Mouse (Mus musculus): ENCODE data around the gene Slc17a7.

The Slc17a7 gene

DNA sequence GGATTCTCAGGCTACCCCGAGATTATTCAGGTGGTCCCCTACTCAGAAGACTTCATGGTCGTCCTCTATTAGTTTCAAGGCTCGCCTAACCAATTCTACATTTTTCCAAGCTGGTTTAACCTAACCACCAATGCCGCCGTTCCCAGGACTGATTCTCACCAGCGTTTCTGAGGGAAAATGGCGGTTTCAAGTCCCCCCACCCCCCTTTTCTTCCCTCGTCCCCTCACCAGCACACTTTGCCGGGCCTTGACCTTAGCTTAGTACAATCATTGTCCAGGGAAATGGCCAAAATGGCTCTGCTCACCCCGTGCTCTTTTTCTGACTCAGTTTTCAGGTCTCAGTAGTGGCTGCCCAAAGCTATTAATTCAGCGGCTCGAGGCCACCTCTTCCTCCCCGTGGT is 11.6 kb downstream of the Slc17a7 start:
- in situ Hi-C loops (cut with MboI, MseI): no loop called here

DNA sequence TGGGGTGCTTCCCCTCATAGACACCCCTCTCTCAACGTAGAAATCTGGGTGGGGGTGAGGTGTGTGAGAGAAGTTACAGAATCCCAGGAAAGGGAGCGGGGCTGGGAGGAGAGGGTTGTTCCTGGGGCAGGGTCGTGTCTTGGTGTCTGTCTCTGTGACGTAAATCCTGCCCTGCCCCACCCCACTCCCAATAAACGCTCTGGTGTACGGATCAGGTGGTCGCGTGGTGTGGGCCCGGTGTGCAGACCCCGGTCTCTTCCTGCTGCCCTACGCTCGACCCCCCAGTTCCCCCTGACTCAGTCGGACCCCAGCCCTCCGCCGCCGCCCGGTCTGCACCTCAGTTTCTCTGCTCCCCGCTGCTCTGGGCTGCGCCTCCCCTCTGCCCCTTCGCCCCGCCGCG is 12.2 kb downstream of the Slc17a7 start:
- in situ Hi-C loops (cut with MboI, MseI): no loop called here

DNA sequence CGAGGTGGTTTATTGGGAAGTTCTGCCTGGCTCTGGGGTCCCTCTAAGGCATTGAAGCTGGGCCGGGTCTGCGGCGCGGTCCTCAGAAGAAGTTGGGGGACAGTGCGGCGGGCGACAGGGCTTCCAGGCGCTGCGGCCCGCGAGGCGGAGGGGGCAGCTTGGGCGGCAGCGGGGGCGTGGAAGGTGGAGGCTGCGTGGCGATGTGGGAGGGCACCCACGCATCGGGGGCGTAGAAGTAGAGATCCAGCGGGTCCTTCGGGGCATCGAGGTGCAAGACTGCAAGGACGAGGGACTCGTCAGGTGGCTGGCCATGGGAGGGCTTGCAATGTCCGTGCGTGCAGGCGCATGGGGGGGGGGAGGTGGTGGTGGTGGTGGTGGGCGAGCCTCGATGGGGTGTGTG is 12.6 kb downstream of the Slc17a7 start:
- in situ Hi-C loops (cut with MboI, MseI): no loop called here

DNA sequence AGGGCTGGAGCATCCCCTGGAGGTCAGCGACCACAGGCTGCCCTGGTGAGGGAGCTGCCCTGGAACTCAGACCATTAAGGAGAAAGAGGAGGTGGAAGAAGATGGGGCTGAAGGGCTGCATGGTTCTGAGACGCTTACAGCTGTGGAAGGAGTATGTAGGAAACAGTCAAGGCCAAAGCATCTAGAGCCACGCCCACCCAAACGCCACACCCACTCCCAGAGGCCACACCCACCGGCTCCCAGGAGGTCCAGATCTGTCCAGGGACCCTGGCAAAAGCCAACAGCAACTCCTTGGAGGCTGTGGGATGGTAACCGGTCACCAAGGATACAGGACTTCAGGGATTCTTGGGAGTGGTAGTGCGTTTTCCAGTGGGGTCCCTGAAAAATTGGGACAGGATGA is 14.8 kb downstream of the Slc17a7 start:
- in situ Hi-C loops (cut with MboI, MseI): no loop called here

DNA sequence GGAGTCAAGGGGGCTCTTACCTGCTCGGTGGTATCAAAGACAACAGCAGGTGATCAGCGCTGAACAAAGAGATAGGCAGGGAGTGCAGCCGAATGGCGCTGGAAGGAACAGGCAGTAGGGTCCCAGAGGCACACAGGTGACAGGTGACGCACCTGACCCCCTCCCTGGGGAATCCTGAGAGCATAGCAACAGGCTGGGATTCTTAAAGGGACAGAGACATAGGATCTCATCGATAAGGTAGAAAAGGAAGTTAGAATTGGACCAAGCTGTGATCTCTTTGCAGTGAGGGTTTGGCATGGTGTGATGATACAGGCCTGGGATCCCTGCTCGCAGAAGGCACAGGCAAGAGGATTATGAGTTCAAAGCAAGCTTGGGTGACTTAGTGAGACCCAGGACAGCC is 15.7 kb downstream of the Slc17a7 start, which contains the start of gene Gfy:
Gfy (minus strand) TSS at position 101 of the 400 bp plus-strand sequence.
- in situ Hi-C loops (cut with MboI, MseI): no loop called here

DNA sequence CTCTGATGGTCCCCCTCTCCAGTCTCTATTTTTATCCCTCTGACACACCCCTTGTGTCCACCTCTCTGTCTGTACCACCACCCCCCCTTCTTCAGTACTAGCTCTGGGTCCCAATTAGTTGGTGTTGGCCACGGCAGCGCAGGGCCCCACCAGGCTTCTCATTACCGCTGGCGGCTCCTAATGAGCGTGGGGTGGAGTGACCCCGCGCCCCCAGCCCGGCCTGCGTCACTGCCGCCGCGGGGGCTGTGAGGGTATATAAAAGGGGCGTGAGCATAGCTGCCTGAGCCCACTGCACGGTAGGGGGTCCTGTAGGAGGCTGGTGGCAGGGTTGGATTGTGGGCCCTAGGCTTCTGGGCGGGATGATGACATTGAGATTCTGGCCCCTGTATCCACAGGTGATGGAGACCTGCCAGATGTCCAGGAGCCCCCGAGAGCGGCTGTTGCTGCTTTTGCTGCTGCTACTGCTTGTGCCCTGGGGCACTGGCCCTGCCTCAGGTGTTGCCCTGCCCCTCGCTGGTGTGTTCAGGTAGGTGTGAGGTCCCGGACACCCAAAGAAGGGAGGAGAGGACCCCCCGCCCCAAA is 17.2 kb downstream of the Slc17a7 start, which contains the start of gene Pth2:
Pth2 (plus strand) TSS at position 100 of the 582 bp plus-strand sequence.
- in situ Hi-C loops (cut with MboI, MseI): no loop called here

DNA sequence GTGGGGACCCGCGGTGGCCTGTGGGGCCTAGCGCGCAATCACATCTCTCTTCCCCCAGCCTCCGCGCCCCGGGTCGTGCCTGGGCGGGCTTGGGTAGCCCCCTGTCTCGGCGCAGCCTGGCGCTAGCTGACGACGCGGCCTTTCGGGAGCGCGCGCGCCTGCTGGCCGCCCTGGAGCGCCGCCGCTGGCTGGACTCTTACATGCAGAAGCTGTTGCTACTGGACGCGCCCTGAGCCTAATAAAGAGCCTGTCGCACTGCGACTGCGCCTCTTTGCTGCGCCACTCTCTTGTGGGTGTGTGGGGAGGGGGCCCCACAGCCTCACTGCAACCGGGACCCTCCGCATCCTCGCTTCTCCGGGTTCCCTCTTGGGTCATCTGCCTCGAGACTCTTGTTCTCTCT is 17.8 kb downstream of the Slc17a7 start:
- in situ Hi-C loops (cut with MboI, MseI): no loop called here

DNA sequence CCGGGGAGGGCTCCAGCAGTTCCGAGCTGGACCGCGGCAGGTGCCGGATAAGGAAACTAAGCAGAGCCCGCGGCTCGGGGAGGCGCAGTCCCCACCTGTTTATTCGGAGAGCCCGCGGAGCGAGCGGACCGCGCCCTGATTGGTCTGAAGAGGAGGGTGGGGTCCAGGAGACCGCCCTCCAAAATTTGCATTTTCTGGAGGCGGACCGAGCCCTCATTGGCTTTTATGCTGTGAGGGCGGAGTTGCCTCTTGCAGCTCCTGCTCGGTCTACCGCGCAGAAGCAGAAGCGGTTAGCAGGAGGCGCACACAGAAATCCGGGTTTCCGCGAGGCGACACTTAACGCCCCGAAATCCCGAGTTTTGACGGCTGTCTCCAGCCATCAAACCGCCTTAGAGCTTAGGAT is 18.5 kb downstream of the Slc17a7 start:
- in situ Hi-C loops (cut with MboI, MseI): no loop called here

DNA sequence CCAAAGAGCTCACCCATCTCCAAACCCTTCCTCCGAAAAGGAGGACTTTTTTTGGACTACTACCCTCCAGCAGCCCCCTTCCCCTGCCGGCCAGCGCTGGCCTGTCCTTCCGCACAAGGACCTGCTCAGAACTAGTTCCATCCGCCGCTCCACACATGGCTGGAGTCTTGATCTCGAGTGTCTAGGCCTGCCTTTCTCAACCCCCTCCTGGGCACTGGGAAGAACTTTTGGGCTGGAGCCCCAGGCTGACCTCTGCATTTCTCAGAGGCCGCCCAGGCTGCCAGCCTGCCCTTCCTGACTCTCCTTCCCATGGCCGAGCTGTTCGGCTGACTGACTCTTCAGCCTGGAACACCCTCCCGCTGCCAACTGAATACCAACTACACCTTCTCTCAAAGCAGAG is 18.9 kb downstream of the Slc17a7 start:
- in situ Hi-C loops (cut with MboI, MseI): no loop called here

DNA sequence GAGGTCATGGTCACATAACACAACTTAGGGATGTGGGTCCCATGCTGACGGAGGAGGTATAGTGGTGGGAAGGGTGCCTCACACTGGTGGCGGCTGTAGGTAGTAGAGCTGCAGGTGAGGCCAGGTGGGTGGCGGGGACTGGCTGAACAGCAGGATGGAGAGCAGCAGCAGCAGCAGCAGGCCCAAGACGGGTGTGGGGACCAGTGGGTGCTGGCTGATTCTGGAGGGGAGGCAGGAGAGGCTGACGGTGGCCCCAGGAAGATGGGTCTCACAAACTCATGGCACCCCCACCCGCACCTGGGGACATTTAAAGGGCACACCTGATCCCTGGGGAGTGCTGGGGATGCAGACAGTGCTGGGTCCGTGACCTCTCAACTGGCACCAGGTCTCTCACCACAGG is 19.9 kb downstream of the Slc17a7 start:
- in situ Hi-C loops (cut with MboI, MseI): no loop called here

DNA sequence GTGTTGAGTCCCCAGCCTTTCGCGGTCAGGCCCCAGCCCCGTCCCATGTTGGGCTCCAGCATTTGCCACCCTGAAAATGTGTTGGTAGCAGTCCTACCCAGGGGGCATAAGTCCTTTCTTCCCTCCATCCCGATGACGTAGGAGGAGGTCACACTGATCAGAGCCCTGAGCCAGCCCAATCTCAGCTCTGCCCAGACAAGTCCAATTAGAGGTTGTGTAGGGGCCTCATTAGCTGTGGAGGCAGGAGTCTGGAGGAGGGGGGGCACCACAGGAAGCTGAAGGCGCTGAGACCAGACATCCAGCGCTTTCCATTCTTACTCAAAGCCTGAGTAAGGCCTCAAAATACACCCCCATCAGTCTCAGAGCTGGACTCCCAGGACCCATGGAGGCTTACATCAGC is 22.2 kb downstream of the Slc17a7 start:
- in situ Hi-C loops (cut with MboI, MseI): no loop called here

DNA sequence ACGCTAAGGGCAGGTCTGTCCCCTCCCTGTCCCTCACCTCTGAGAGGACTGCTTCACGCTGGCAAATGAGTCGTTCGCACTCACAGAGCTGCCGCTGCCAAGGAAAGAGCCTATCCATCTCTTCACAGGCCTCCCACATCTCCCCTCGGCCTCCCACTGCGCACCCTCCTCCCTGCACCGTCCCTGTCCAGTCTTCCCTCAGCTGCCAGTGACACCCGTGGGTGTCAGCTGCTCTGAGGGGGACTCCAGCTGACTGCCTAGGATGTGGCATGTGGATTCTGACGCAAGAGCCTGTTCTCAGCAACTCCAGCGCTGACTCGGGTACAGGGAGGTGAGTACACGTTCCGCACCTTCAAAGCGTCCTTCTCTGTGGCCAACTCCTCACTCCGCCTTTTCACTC is 25.9 kb downstream of the Slc17a7 start:
- in situ Hi-C loops (cut with MboI, MseI): no loop called here

DNA sequence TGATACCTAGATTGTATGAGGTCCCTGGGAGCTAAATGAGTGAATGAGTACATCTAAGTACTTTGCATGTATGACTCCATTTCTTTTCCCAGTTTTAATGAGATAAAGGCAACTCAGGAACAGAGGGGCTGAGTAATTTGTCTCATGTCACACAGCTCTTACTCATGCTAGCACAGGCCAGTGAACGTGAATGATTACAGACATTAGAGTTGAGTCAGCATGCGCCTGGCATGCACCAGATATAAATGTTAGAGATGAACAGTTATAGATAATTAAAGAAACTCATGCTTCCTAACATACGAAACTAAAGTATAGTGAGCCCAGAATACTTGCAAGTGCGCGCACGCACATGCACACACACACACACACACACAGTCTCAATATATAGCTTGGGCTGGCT is 26.4 kb downstream of the Slc17a7 start:
- in situ Hi-C loops (cut with MboI, MseI): no loop called here

DNA sequence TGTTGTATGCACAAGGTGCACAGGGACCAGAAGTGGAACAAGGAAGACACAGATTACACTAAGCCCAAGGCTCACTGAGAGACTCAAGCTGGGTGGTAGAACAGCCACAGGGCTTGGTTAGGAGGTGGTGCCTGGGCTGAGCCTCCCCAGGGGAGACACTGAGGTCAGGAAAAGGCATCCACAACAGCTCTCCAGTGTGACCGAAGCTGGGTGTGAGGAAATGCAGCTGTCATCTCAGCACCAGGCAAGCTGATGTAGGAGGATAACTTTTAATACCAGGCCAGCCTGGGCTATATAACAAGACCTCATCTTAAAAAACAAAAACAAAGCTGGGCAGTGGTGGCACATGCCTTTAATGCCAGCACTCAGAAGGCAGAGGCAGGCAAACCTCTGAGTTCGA is 27.4 kb downstream of the Slc17a7 start:
- in situ Hi-C loops (cut with MboI, MseI): no loop called here

DNA sequence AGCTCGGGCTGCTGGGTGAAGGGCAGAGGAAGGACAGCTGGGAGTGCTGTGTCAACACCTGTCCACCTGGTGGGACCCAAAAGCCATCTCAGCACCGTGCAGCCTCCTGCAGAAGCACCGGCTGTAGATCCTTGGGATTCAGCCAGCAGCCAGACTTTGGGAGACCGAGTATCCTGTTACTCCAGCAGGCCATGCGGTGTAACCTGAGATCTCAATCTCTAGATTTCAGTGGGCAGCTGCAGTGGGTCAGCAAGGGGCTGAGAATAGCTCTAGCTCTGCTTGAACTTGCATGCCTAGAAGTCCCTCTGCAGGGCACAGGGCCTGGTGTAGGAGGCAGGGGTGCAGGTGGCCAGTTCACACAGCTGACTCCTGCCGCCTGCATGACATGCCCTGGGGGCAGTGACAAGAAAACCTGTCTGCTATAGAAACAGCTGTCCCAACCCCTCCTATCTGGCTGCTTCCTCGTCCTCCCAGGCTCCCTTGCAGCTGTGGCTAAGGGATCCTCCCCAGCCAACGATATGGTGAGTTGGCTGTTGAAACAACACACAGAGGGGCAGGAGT is 28.1 kb downstream of the Slc17a7 start:
- in situ Hi-C loops (cut with MboI, MseI): no loop called here

DNA sequence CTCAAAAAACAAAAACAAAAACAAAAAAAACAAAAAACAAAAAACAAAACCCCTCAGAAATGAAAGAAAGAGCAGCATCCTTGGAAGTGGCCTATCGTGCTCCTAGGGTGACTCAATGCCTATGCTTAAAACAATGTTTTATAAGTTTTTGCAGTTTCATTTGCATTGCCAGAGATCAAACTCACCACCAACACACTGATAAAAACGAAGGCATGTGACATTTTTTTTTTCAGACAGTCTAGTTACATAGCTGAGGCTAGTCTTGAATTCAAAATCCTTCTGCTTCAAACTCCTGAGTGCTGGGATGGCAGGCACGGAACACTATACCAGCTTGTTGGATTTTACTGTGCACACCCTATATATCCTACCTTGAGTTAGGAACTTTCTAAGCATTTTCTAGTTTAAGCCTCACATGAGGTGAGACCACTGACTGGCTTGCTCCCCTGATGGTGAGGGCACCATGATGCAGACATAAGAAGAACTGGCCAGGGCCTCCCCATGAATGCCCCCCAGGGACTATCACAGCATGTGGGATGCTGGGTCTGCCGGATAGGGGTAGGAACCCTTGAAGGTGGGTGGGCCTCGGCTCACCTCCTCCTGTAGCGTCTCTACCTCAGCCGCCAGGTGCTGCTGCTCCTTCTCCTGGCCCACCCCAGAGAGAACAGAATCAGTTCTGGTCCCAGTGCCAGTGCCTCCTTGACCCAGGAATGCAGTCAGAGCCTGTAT is 29.0 kb downstream of the Slc17a7 start:
- in situ Hi-C loops (cut with MboI, MseI): no loop called here

DNA sequence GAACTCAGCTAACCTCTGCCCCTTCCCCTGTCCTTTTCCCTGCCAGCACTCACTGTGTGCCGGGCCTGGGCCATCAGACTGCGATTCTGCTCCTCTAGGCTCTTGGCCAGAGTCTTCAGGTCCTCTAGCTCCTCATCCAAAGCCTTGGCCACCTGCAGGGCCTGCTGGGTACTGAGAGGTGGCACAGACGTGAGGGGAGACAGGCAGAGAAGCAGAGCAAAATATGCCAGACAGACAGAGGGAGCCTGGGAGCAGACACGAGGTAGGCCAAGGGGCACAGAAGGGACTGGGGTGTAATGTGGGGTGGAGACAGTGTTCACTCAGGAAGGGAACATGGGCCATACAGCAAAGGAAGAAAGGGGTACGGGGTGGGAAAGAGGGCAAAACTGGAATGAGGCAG is 29.7 kb downstream of the Slc17a7 start:
- in situ Hi-C loops (cut with MboI, MseI): no loop called here

DNA sequence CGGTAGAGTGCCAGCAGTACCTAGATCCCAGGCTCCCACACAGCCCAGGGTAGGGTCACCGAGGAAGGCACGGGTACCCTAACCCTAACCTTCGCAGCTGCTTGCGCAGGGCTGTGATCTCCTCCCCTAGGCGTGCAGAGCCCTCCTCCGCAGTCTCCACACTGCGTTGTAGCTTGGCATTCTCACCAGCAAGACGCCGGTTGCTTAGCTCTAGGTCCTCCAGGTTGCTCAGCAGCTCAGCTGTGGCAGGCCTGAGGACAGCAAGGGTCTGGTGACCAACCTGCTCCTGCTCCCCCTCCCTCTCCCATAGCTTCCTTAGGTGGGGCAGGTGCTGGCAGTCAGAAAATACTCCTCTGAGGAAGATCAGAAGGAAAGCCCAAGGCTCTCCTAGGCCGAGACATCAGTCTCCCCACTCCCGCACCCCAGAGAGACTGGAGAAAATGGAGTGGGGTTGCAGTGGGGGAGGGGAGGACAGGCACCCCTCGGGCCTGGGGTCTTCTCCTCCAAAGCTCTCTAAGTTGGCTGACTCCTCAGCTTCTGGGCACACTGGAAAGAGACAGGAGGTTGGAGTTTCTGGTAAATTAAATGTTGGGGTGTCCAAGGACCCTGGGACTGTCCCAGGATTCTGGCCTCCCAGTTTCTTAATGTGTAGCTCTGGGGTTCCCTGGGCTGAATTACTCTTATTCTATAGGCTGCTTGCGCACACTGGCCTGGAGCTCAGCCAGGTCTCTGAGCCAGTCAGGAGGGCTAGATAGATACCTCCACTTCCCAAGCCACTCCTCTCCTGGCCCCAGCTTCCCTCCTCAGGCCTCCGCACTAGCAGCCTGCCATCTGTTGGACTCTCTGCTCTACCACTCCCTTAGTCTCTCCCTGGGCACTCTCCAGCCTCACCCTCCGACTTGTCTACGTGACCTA is 30.4 kb downstream of the Slc17a7 start:
- in situ Hi-C loops (cut with MboI, MseI): no loop called here

DNA sequence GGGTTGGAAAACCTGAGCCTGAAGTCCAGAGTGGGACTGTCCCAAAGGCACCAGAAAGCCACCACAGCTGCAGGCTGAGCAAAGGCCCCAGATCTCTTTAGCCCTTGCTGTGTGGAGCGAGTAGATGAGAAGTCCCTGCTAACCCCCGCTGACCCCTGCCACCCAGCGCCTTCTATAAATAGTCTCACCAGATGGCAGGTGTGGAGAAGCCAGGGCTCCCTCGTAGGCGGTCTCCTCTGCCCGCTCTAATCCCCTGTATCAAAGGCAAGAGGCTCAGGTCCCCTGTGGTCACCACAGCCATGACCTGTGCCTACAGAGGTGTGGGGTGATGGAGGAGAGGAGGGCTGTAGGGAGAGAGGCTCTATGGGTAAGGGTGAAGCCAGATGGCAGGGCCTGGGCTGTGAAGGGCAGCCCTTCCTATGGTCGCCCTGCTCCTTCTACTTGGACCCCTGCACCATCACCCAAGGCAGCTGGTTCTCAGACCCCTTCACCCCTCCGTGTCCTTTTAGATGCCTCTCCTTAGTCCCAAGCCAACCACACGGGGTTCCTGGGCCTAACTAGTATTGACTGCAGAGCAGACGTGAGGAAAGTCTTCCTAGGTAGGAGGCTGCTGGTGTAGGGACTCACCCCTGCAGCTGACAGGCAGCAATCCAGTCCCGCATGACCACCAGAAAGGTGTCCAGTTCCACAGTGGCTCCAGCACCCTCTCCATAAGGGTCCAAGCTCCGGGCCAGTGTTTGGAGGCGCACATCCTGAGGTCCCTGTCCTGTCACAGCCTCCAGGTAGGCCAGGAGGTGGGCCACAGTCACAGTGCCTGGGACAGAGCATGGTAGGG is 31.8 kb downstream of the Slc17a7 start:
- in situ Hi-C loops (cut with MboI, MseI): no loop called here

DNA sequence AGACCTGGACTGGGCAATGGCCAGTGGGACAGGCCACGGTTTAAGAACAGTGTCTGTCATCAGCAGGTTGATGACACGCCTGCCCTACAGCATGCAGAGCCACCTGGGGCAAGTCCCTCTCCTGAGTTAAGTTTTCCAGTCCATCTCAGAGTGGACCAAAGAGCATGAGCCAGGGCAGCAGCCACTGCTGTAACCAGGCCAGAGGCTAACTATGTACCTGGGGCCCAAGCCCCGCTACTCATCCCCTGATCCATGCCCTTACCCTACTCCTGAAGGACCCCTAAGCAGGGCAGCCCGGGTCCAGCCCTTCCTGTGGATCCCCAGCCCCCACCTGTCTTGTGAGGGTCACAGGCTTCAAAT is 32.4 kb downstream of the Slc17a7 start:
- in situ Hi-C loops (cut with MboI, MseI): no loop called here

DNA sequence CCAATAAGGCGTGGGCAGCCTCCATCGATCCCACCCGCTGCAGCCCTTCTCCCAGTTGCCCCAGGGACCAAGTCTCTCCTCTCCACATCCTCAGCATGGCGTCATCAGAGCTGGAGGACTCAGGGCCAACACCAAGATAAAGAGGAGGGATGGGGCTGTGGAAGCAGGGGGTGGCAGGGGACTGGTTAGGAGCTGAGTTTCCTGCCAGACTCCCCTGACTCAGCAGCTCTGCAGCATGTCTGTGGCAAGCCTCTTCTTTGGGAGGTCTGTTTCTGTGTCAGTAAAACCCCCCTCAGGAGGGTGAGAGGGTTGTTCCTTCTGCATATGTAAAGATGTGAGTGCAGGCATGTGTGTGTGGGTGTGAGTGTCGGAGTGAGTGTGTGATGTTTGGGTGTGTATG is 33.2 kb downstream of the Slc17a7 start:
- in situ Hi-C loops (cut with MboI, MseI): no loop called here
